Mouse (Mus musculus) myocyte (in vitro differentiated cells): ENCODE measurements at regions not wholly inside any gene's neighbourhood (a gene's known extent, or its start where the extent isn't known, plus 50 kb on each side); places are given as distances from the start of the nearest gene placed in this dataset.

Experiments used
- CEBPB ChIP-seq: IDR thresholded peaks from 2 replicates; pipeline ENCODE4 v1.6.1; 2011; ENCODE audit warnings: mild to moderate bottlenecking, moderate library complexity; ENCODE audit not compliant: poor library complexity, insufficient read depth, severe bottlenecking
- MAX ChIP-seq: IDR thresholded peaks from one replicate; pipeline ENCODE4 v1.6.1; 2011; ENCODE audit warnings: low read depth, mild to moderate bottlenecking, control low read depth
- POLR2A ChIP-seq: IDR thresholded peaks from one replicate; pipeline ENCODE4 v1.6.1; 2011; ENCODE audit warnings: low read depth, mild to moderate bottlenecking, control low read depth, moderate library complexity; ENCODE audit not compliant: insufficient read length
- TCF12 ChIP-seq: IDR thresholded peaks from one replicate; pipeline ENCODE4 v1.6.1; 2011; ENCODE audit warnings: mild to moderate bottlenecking, control low read depth; ENCODE audit not compliant: poor library complexity, insufficient read depth, severe bottlenecking
- USF1 ChIP-seq: IDR thresholded peaks from one replicate; pipeline ENCODE4 v1.6.1; 2011; ENCODE audit warnings: low read depth, mild to moderate bottlenecking, control low read depth, moderate library complexity

- TF ChIP-seq POLR2A (no peak), USF1 (no peak), MAX (no peak), CEBPB (no peak), TCF12 (no peak)
Observed at GRCm38 (mm10) chr10:87711798-87712197, 146.3 kb upstream of the Igf1 start.
